Mouse (Mus musculus): ENCODE data around the gene Olfr584.

Gene Olfr584

DNA sequence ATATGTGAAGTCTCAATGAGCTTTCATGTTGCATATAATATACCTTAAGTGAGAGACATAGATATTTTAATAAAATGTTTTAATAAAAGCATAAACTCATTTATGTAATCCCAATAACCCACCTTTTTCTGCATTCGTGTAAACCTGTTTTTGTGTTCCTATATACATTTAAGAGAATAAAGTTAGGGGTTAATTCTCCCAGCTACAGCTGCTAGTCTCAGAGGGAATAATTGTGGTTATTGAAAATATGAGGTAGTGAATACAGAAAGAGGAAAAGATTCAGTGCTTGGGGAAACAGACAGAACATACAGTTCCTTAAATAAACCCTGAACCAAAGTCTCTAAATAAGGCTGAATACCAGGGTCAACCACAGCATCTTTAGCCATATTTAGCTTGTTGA lies at the start of gene Olfr584:
Gene Olfr584, plus strand, starts transcription at position 301 of the 400 bp plus-strand sequence.
- DNase-seq (ENCODE audit: low spot score) = no peak

DNA sequence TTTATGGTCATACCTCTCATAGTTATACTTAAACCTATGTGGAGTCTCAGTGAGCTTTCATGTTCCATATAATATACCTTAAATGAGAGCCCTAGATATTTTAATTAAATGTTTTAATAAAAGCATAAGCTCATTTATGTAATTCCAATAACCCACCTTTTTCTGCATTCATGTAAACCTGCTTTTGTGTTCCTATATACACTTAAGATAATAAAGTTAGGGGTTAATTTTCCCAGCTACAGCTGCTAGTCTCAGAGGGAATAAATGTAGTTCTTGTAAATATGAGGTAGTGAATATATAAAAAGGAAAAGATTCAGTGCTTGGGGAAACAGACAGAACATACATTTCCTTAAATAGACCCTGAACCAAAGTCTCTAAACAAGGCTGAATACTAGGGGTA lies 44.0 kb upstream of the Olfr584 start, which contains the start of gene Olfr582:
Gene Olfr582, plus strand, starts transcription at position 301 of the 400 bp plus-strand sequence.
- DNase-seq (ENCODE audit: low spot score) = no peak

DNA sequence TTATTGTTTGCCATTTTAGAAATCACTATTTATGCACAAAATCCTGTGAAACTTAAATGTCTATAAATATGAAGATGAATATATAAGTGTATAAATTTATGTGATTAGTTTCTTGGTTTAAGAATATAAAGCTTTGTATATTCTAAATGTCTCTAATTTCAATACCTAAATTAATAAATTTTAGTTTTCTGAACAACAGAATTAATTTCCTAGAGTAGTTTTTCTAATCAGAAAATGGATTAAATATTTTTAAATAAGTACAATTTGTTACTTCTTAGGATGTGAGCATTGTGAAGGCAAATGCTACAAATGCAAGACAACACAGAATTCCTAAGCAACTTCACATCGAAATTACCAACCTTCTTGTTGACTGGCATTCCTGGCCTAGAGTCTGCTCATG lies 30.7 kb upstream of the Olfr584 start, which contains the start of gene Olfr583:
Gene Olfr583, plus strand, starts transcription at position 301 of the 400 bp plus-strand sequence.
- no peak for DNase-seq (ENCODE audit: low spot score)

DNA sequence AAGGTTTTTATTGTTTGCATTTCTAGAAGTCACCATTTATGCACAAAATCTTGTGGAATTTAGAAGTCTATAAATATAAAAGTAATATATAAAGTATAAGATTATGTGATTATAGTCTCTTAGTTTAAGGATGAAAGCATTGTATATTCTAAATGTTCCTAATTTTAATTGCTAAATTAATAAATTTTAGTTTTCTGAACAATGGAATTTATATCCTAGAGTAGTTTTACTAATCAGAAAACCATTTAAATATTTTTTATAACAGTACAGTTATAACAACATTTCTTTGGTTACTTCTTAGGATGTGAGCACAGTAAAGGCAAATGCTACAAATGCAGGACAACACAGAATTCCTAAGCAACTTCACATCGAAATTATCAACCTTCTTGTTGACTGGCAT lies 15.7 kb downstream of the Olfr584 start, which contains the start of gene Olfr585:
Gene Olfr585, plus strand, starts transcription at position 301 of the 400 bp plus-strand sequence.
- no peak for DNase-seq (ENCODE audit: low spot score)

DNA sequence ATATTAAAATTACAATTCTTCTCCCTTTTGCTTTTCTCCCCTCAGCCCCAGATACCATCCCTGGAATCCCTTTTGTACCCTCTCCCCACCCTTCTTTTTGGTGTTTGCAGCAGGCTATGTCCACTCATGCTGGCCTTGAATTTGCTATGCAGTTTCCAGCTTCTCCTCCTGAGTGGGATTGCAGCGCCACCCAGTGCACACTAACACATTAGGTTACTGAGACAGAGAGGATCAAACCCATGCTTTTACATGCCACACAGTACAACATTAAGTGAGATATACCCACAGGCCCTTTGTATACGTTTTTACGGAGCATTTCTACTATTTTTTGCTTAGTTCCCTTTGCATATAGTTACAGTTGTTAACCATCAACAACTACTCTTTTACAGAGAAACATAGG lies 37.7 kb downstream of the Olfr584 start:
- DNase-seq (ENCODE audit: low spot score) = no peak

DNA sequence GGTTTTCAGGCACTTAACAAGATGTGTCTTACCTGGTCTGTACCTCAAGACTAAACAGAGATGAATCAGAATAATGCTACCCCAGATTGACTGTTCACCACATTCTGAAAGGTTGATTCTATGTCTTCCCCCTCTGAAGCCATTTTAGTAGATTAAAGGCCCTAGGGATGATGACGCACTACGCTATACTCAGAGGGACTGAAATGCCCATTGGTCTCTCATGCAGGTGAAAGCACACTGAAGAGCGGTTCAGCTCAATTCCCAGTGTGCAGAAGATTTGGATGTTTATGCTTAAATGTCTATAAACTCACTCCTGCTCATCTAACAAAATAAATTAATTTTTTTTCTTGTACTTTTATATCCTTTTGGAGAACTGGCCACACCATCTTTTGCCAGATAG lies 43.9 kb downstream of the Olfr584 start, which contains the start of gene Olfr586:
Gene Olfr586, minus strand, starts transcription at position 101 of the 400 bp plus-strand sequence.
- no peak for DNase-seq (ENCODE audit: low spot score)
